Comparison of ENCODE assay signal across 8 mouse cellular contexts in the genomic region with DNA sequence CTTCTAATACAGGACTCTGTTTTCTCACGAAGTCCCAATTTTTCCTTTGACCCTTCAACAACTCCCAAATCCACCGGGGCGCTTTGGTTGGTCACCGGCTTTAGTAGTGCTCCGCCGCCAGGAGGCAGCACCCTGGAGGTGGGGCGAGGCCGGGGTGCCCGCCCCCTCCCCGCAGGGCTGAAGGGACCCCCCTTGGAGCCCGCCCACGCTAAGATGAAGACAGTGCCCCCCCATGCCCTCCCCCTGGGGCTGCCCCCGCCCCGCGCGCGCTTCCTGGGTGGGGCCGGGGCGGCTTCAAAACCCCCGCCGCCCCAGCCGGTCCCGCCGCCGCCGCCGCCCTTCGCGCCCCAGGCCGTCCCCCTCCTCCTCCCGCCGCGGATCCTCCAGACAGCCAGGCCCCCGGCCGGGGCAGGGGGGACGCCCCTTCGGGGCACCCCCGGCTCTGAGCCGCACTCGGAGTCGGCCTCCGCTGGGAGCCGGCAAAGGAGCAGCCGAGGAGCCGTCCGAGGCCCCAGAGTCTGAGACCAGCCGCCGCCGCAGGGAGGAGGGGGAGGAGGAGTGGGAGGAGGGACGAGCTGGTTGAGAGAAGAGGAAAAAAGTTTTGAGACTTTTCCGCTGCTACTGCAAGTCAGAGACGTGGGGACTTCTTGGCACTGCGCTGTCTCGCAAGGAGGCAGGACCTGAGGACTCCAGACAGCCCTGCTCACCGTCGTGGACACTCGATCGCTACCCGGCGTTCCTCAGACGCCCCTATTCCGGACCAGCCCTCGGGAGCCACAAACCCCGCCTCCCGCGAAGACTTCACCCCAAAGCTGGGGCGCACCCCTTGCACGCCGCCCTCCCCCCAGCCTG. TPM values are rescaled to one million over a fixed set of nuclear protein-coding genes. Genes with fewer than 3 reads are reported as not detected.
A peak's percentile ranks its signal among the peaks of the same experiment; 100 is the strongest.
DNase-seq lines count a peak whose midpoint lies in the region; ATAC-seq lines count a peak whose summit lies in the region.

A gene (plus strand): TSS at position 323 of the 852 bp plus-strand sequence.

- peaks cover 2% of the 10 kb centered on the region for H3K36me3 ChIP-seq in liver, embryonic 15.5 days (replicated peaks)

- H3K27me3 ChIP-seq in liver, embryonic 15.5 days = no peaks in the 10 kb centered on the region

- H3K4me2 ChIP-seq in liver, embryonic 15.5 days = peak within 1 kb of the TSS; percentile 92

- peak within 1 kb of the TSS; percentile 88 for H3K9ac ChIP-seq in liver, embryonic 15.5 days

- peak within 1 kb of the TSS; percentile 91 for H3K27ac ChIP-seq in liver, embryonic 15.5 days (replicated peaks)

- intact Hi-C loops in gastrocnemius, postnatal 36 days (cut with DNase I) = no loop called here

- 1% methylated on average over 58 of the region's 69 CpGs for WGBS in liver, embryonic 15.5 days (ENCODE audit: insufficient replicate concordance)

- H3K9me3 ChIP-seq in liver, embryonic 15.5 days (replicated peaks) = no peaks in the 10 kb centered on the region

- H3K4me1 ChIP-seq in liver, embryonic 15.5 days (replicated peaks) = peaks cover 97% of the 10 kb centered on the region

- H3K4me3 ChIP-seq in liver, embryonic 15.5 days (replicated peaks) = peak within 1 kb of the TSS; percentile 72

- peak; percentile 86 for DNase-seq in NIH3T3 (ENCODE audit: low read depth)
- DNase-seq in c-Kit-positive CD71-positive TER-119-positive erythroid progenitor cells, embryonic 14.5 days (ENCODE audit: low spot score) = peak; percentile 69
- DNase-seq in gastrocnemius, postnatal 36 days = peak; percentile 68 to 72
- peak; percentile 82 to 89 for DNase-seq in natural killer cell, adult 2 months (ENCODE audit: low spot score in 2 of 2)
- DNase-seq in thymus, adult 18-20 months = peak; percentile 80 to 85
- no peak for DNase-seq in layer of hippocampus, adult 9-10 months (ENCODE audit: low spot score)

- peak; percentile 19 for ATAC-seq in inflammation-experienced regulatory T-cells, adult 6 months
- ATAC-seq in liver, embryonic 15.5 days (ENCODE audit: insufficient read depth) = peak; percentile 37

RNA-seq across cellular contexts. Expression of the gene that starts here (rescaled TPM):
- 1 to 10 TPM; 6.0 to 6.2 TPM for total RNA-seq in gastrocnemius, postnatal 36 days (2021)
- 1 to 10 TPM; 4.6 to 6.7 (median 5.4) TPM for polyA plus RNA-seq in inflammation-experienced regulatory T-cells, adult 6 months (2017; shearing (Covaris generic))
- 5.0 and 6.0 TPM in 2 replicates for polyA plus RNA-seq in liver, embryonic 15.5 days (2015; fragmentation: Nextera tagmentation; extraction: Ambion mirVana)
